Mouse (Mus musculus): ENCODE data around the gene Chchd3.

DNA sequence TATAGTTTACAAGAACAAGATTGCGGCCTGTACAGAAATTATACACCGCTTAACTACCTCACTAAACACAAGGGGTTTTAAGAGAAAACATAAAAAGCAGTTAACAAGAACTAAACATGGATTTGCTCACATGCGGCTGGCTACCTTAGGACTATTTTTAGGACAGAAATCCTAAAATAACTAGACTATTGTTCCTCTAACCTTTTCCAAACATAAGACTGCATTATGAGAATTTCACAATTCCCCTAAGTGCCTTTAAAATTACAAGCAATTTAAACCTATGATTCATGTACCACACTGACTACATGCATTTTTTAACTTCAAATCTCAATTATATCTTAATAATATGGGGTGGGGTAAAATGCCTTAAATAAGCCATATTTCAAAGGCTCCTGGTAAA is 123.3 kb downstream of the Chchd3 start:
- no peak for TF ChIP-seq CTCF (conservative IDR thresholded peaks at IDR 0.05; ENCODE audit: insufficient read depth, insufficient read length, low read depth, low read length)
- TF ChIP-seq POLR2A (IDR thresholded peaks at IDR 0.05; ENCODE audit: low read depth, low read length): no peak

All from kidney, adult 2 months (tissue).